Mouse (Mus musculus): ENCODE results near the gene Pafah1b2.

The Pafah1b2 gene

GRCm38 (mm10) chr9:46012091-46013008 lies at the start of gene Pafah1b2, which contains the start of gene Sik3:
Gene Pafah1b2, minus strand, starts transcription at chr9:46012690.
Gene Sik3, plus strand, starts transcription at chr9:46012820.
- peak; percentile 98 for DNase-seq (ENCODE audit: low read depth, low spot score)

- DNase-seq (ENCODE audit: low read depth, low spot score): peak; percentile 82
Observed at GRCm38 (mm10) chr9:46061696-46062425, 49.4 kb upstream of the Pafah1b2 start.

GRCm38 (mm10) chr9:46060249-46060648 lies 47.8 kb upstream of the Pafah1b2 start:
- DNase-seq (ENCODE audit: low read depth, low spot score): no peak

GRCm38 (mm10) chr9:46058065-46058464 lies 45.6 kb upstream of the Pafah1b2 start:
- no peak for DNase-seq (ENCODE audit: low read depth, low spot score)

- peak; percentile 96 for DNase-seq (ENCODE audit: low read depth, low spot score)
Observed at GRCm38 (mm10) chr9:46053014-46053666, 40.6 kb upstream of the Pafah1b2 start.

- DNase-seq (ENCODE audit: low read depth, low spot score): no peak
Observed at GRCm38 (mm10) chr9:46050203-46050602, 37.7 kb upstream of the Pafah1b2 start.

GRCm38 (mm10) chr9:46049525-46049924 lies 37.0 kb upstream of the Pafah1b2 start:
- DNase-seq (ENCODE audit: low read depth, low spot score): no peak

- no peak for DNase-seq (ENCODE audit: low read depth, low spot score)
Observed at GRCm38 (mm10) chr9:46046724-46047517, 34.4 kb upstream of the Pafah1b2 start.

- DNase-seq (ENCODE audit: low read depth, low spot score): no peak
Observed at GRCm38 (mm10) chr9:46043626-46044025, 31.1 kb upstream of the Pafah1b2 start.

GRCm38 (mm10) chr9:46042387-46042786 lies 29.9 kb upstream of the Pafah1b2 start:
- peak; percentile 71 for DNase-seq (ENCODE audit: low read depth, low spot score)

- DNase-seq (ENCODE audit: low read depth, low spot score): no peak
Observed at GRCm38 (mm10) chr9:46041186-46041585, 28.7 kb upstream of the Pafah1b2 start.

GRCm38 (mm10) chr9:46038786-46039185 lies 26.3 kb upstream of the Pafah1b2 start:
- DNase-seq (ENCODE audit: low read depth, low spot score): no peak

- no peak for DNase-seq (ENCODE audit: low read depth, low spot score)
Observed at GRCm38 (mm10) chr9:46036881-46037280, 24.4 kb upstream of the Pafah1b2 start.

GRCm38 (mm10) chr9:46035290-46035871 lies 22.9 kb upstream of the Pafah1b2 start:
- DNase-seq (ENCODE audit: low read depth, low spot score): peak; percentile 52

GRCm38 (mm10) chr9:46033862-46034261 lies 21.4 kb upstream of the Pafah1b2 start:
- peak; percentile 51 for DNase-seq (ENCODE audit: low read depth, low spot score)

GRCm38 (mm10) chr9:46033058-46033457 lies 20.6 kb upstream of the Pafah1b2 start:
- no peak for DNase-seq (ENCODE audit: low read depth, low spot score)

GRCm38 (mm10) chr9:46032190-46032589 lies 19.7 kb upstream of the Pafah1b2 start:
- DNase-seq (ENCODE audit: low read depth, low spot score): peak; percentile 66

- no peak for DNase-seq (ENCODE audit: low read depth, low spot score)
Observed at GRCm38 (mm10) chr9:46030968-46031367, 18.5 kb upstream of the Pafah1b2 start.

- no peak for DNase-seq (ENCODE audit: low read depth, low spot score)
Observed at GRCm38 (mm10) chr9:46030184-46030583, 17.7 kb upstream of the Pafah1b2 start.

GRCm38 (mm10) chr9:46029534-46029933 lies 17.0 kb upstream of the Pafah1b2 start:
- no peak for DNase-seq (ENCODE audit: low read depth, low spot score)

GRCm38 (mm10) chr9:46027994-46028393 lies 15.5 kb upstream of the Pafah1b2 start:
- DNase-seq (ENCODE audit: low read depth, low spot score): peak; percentile 84

Data from brain, adult 2 months (tissue).